Mouse (Mus musculus) limb, embryonic 15.5 days (tissue): ENCODE data around the gene Tet3. TPM values are rescaled to one million over a fixed set of nuclear protein-coding genes. Genes with fewer than 3 reads are reported as not detected.

ENCODE experiments used
- ATAC-seq: fragments of 200-750 bp; cut with Nextera tagmentation; 2 replicates; pipeline ENCODE4 v1.8.0; 2017; ENCODE audit warnings: low read depth, moderate TSS enrichment; ENCODE audit not compliant: insufficient number of reproducible peaks, low FRiP score, low TSS enrichment
- H3K27ac ChIP-seq: fragments of 300-500 bp; sonication (generic); 2 replicates; pipeline ENCODE4 v1.5.1; 2015; ENCODE audit warnings: moderate library complexity, mild to moderate bottlenecking, inconsistent platforms
- H3K27me3 ChIP-seq: fragments of 300-500 bp; sonication (generic); 2 replicates; pipeline ENCODE4 v1.6.1; 2015; ENCODE audit warnings: inconsistent platforms
- H3K36me3 ChIP-seq: fragments of 300-500 bp; sonication (generic); 2 replicates; pipeline ENCODE4 v1.6.1; 2015; ENCODE audit warnings: inconsistent platforms
- H3K4me1 ChIP-seq: fragments of 300-500 bp; sonication (generic); 2 replicates; pipeline ENCODE4 v1.6.1; 2015; ENCODE audit warnings: inconsistent platforms
- H3K4me2 ChIP-seq: fragments of 300-500 bp; sonication (generic); 2 replicates; pipeline ENCODE4 v1.6.1; 2015; ENCODE audit warnings: mild to moderate bottlenecking, inconsistent platforms
- H3K4me3 ChIP-seq: fragments of 300-500 bp; sonication (generic); 2 replicates; pipeline ENCODE4 v1.5.1; 2015; ENCODE audit warnings: mild to moderate bottlenecking, inconsistent platforms
- H3K9ac ChIP-seq: fragments of 300-500 bp; sonication (generic); 2 replicates; pipeline ENCODE4 v1.6.1; 2015; ENCODE audit warnings: inconsistent platforms
- H3K9me3 ChIP-seq: fragments of 300-500 bp; sonication (generic); 2 replicates; pipeline ENCODE4 v1.6.1; 2016; ENCODE audit warnings: inconsistent platforms
- WGBS: fragments of 180-500 bp; shearing (Covaris S2); methylation state at CpG from one replicate; pipeline ENCODE4 v1.1.7; 2015; 5-methylcytosine and 5-hydroxymethylcytosine counted together
- polyA plus RNA-seq: library from polyadenylated mRNA; unstranded; fragments of >200 nt; fragmentation: Nextera tagmentation; extraction: Ambion mirVana; gene quantifications from 2 replicates; pipeline ENCODE4 v1.2.1, GENCODE M21; 2015

Tet3 gene
- 57.1 and 59.5 TPM in 2 replicates for polyA plus RNA-seq

GRCm38 (mm10) chr6:83459034-83459644 lies at the start of gene Tet3:
Tet3 (minus strand) TSS chr6:83459084.
- H3K36me3 ChIP-seq = no peaks in the 10 kb centered on the region
- ATAC-seq = no peak
- no peak within 1 kb of the TSS for H3K4me2 ChIP-seq
- 52% methylated on average over 4 of the region's 4 CpGs for WGBS
- no peak within 1 kb of the TSS for H3K4me3 ChIP-seq
- no peak within 1 kb of the TSS for H3K27ac ChIP-seq
- H3K9ac ChIP-seq = no peak within 1 kb of the TSS
- no peaks in the 10 kb centered on the region for H3K9me3 ChIP-seq
- no peaks in the 10 kb centered on the region for H3K27me3 ChIP-seq
- H3K4me1 ChIP-seq = peaks cover 29% of the 10 kb centered on the region

- Histone ChIP-seq H3K36me3 (peaks cover 3% of the 10 kb centered on the region; the same call in 1 of the 2 replicates), H3K4me1 (peaks cover 9% of the 10 kb centered on the region), H3K4me2 (peak overlapping the region; percentile 71), H3K9ac (no peak overlapping the region), H3K9me3 (no peaks in the 10 kb centered on the region), H3K4me3 (peak overlapping the region; percentile 81), H3K27ac (peak overlapping the region; percentile 98), H3K27me3 (no peaks in the 10 kb centered on the region)
- ATAC-seq = no peak
- WGBS = 23% methylated on average over 6 of the region's 6 CpGs
These were observed 48.3 kb upstream of the Tet3 start for GRCm38 (mm10) chr6:83507168-83507546.

- peak; percentile 99 for ATAC-seq
- peak within 1 kb of the TSS; percentile 71 for H3K4me2 ChIP-seq
- peak within 1 kb of the TSS; percentile 98 for H3K27ac ChIP-seq
- peak within 1 kb of the TSS; percentile 87 for H3K9ac ChIP-seq
- H3K27me3 ChIP-seq = no peaks in the 10 kb centered on the region
- H3K4me1 ChIP-seq = peaks cover 9% of the 10 kb centered on the region
- H3K4me3 ChIP-seq = peak within 1 kb of the TSS; percentile 81
- WGBS = under 1% methylated on average over 54 of the region's 54 CpGs
- peaks cover 3% of the 10 kb centered on the region; the same call in 1 of the 2 replicates for H3K36me3 ChIP-seq
- no peaks in the 10 kb centered on the region for H3K9me3 ChIP-seq
These were observed 47.6 kb upstream of the Tet3 start, which contains the start of gene Dguok for GRCm38 (mm10) chr6:83506258-83507167. Dguok (minus strand) TSS chr6:83506969.

GRCm38 (mm10) chr6:83505554-83505953 lies 46.7 kb upstream of the Tet3 start:
- Histone ChIP-seq H3K27ac (no peak overlapping the region), H3K4me3 (peak overlapping the region; percentile 81), H3K9me3 (no peaks in the 10 kb centered on the region), H3K9ac (0 out of 2 replicates have a peak overlapping the region, but pooled peaks have one; percentile 87), H3K4me1 (peaks cover 9% of the 10 kb centered on the region), H3K36me3 (peaks cover 3% of the 10 kb centered on the region; the same call in 1 of the 2 replicates), H3K4me2 (peak overlapping the region; percentile 71), H3K27me3 (no peaks in the 10 kb centered on the region)
- no peak for ATAC-seq
- 88% methylated on average over 4 of the region's 4 CpGs for WGBS

- Histone ChIP-seq H3K4me3 (no peak overlapping the region), H3K27me3 (no peaks in the 10 kb centered on the region), H3K4me1 (peaks cover 9% of the 10 kb centered on the region), H3K27ac (no peak overlapping the region), H3K9ac (no peak overlapping the region), H3K4me2 (no peak overlapping the region), H3K36me3 (peaks cover 3% of the 10 kb centered on the region; the same call in 1 of the 2 replicates), H3K9me3 (no peaks in the 10 kb centered on the region)
- 74% methylated on average over 3 of the region's 3 CpGs for WGBS
- no peak for ATAC-seq
These were observed 44.5 kb upstream of the Tet3 start for GRCm38 (mm10) chr6:83503361-83503760.

- H3K9ac ChIP-seq = no peak overlapping the region
- peaks cover 9% of the 10 kb centered on the region for H3K4me1 ChIP-seq
- H3K4me2 ChIP-seq = no peak overlapping the region
- H3K27ac ChIP-seq = no peak overlapping the region
- ATAC-seq = no peak
- no peaks in the 10 kb centered on the region for H3K9me3 ChIP-seq
- H3K27me3 ChIP-seq = no peaks in the 10 kb centered on the region
- H3K4me3 ChIP-seq = no peak overlapping the region
- WGBS = 79% methylated on average over 3 of the region's 3 CpGs
- peaks cover 3% of the 10 kb centered on the region; the same call in 1 of the 2 replicates for H3K36me3 ChIP-seq
These were observed 43.8 kb upstream of the Tet3 start for GRCm38 (mm10) chr6:83502656-83503055.

- peaks cover 11% of the 10 kb centered on the region for H3K4me1 ChIP-seq
- no peaks in the 10 kb centered on the region for H3K27me3 ChIP-seq
- no peak for ATAC-seq
- no peak overlapping the region for H3K27ac ChIP-seq
- H3K4me2 ChIP-seq = no peak overlapping the region
- H3K4me3 ChIP-seq = no peak overlapping the region
- no peaks in the 10 kb centered on the region for H3K9me3 ChIP-seq
- peaks cover 3% of the 10 kb centered on the region; the same call in 1 of the 2 replicates for H3K36me3 ChIP-seq
- WGBS = 52% methylated on average over 9 of the region's 9 CpGs
- H3K9ac ChIP-seq = no peak overlapping the region
These were observed 42.8 kb upstream of the Tet3 start for GRCm38 (mm10) chr6:83501524-83502310.

GRCm38 (mm10) chr6:83500462-83500861 lies 41.6 kb upstream of the Tet3 start:
- H3K4me2 ChIP-seq = no peak overlapping the region
- peaks cover 10% of the 10 kb centered on the region for H3K36me3 ChIP-seq
- no peaks in the 10 kb centered on the region for H3K27me3 ChIP-seq
- no peak for ATAC-seq
- H3K9ac ChIP-seq = no peak overlapping the region
- no peak overlapping the region for H3K4me3 ChIP-seq
- no peak overlapping the region for H3K27ac ChIP-seq
- H3K9me3 ChIP-seq = no peaks in the 10 kb centered on the region
- WGBS = 67% methylated on average over 3 of the region's 3 CpGs
- H3K4me1 ChIP-seq = peaks cover 18% of the 10 kb centered on the region

- peaks cover 15% of the 10 kb centered on the region for H3K36me3 ChIP-seq
- H3K4me1 ChIP-seq = peaks cover 18% of the 10 kb centered on the region
- H3K4me2 ChIP-seq = no peak overlapping the region
- H3K27ac ChIP-seq = no peak overlapping the region
- no peak overlapping the region for H3K4me3 ChIP-seq
- no peak for ATAC-seq
- H3K9ac ChIP-seq = no peak overlapping the region
- WGBS = 92% methylated on average over 10 of the region's 10 CpGs
- H3K9me3 ChIP-seq = no peaks in the 10 kb centered on the region
- H3K27me3 ChIP-seq = no peaks in the 10 kb centered on the region
These were observed 40.2 kb upstream of the Tet3 start for GRCm38 (mm10) chr6:83499078-83499477.

GRCm38 (mm10) chr6:83496753-83497710 lies 38.1 kb upstream of the Tet3 start:
- no peak overlapping the region for H3K9ac ChIP-seq
- H3K27ac ChIP-seq = peak overlapping the region; percentile 59
- ATAC-seq = no peak
- no peak overlapping the region for H3K4me3 ChIP-seq
- H3K36me3 ChIP-seq = peaks cover 24% of the 10 kb centered on the region
- no peaks in the 10 kb centered on the region for H3K27me3 ChIP-seq
- H3K4me2 ChIP-seq = no peak overlapping the region; the same call in 1 of the 2 replicates
- peaks cover 18% of the 10 kb centered on the region for H3K4me1 ChIP-seq
- 76% methylated on average over 22 of the region's 22 CpGs for WGBS
- no peaks in the 10 kb centered on the region for H3K9me3 ChIP-seq
